Mouse (Mus musculus): ENCODE data around the gene Gm20741.

DNA sequence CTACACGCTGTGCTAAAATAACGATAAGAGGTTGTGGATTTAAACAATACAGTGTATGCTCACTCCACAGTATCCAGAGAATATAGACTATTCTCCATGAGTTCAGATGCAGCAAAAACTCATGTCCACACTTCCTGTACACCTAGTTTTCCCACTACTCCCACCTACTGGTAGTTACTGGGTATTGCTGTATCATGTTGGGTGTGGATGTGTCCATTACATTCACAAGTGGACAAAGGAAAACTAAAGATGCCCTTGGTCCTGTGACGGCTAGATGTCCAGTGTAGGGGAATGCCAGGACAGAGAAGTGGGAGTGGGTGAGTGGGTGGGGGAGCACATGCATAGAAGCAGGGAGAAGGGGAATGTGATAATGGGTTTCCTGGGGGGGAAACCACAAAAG lies 11.7 kb upstream of the Gm20741 start:
- no peak for TF ChIP-seq CTCF (IDR thresholded peaks at IDR 0.05; ENCODE audit: insufficient read depth, low read length)
- TF ChIP-seq POLR2A (IDR thresholded peaks at IDR 0.05; ENCODE audit: borderline replicate concordance, extremely low read depth, low read depth, low read length), result no peak
